Mouse (Mus musculus) adrenal gland, postnatal 25 days (tissue): Measurements from ENCODE around the gene Tifa. TPM values are rescaled to one million over a fixed set of nuclear protein-coding genes. Genes with fewer than 3 reads are reported as not detected.

ENCODE experiments used
- DNase-seq: peaks from one replicate; pipeline ENCODE4 v3.0.0; 2021; ENCODE audit warnings: mixed read lengths
- total RNA-seq: library from RNA; stranded (reverse); gene quantifications from 2 replicates; pipeline ENCODE4 v1.2.3, GENCODE M21; 2021

Gene Tifa
- total RNA-seq, 1 experiment from 2014 or later: 2.7 TPM

DNA sequence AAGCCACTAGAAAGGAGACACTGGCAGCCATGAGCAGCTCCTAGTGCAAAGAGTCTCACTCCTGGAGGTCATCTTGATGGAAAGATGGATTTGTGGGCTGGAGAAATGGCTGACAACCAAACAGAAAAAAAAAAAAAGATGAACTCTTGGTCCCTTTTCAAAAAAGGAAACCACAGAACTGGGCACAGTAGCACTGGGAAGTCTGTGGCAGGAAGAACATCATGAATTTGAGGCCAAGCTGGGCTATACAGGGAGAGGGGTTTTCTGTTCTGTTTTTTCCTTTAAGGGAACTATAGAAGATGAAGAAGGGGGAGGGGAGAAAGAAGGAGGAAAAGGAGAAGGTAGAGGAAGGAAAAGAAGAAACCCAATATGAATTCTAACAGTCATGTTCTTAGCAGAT, 2.6 kb upstream of the Tifa start:
- no peak for DNase-seq

DNA sequence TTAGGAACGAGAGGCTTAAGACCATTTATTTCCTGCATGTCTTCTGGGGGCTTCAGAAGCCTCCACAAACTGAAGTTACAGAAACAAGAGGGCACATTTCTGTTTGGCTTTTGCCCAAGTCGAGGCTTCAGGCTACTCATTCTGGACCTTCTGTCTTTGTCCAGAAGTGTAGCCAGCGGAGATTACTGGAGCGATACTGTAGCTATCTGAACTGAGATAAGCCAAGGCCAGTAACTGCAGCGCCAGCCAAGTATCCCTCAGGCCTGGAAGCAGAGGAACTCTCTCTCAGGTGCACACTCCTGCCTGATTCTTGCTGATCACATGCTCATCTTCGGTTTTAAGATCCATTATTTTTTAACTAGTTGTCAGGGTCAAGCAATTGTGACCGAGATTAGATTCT, 1.6 kb upstream of the Tifa start:
- DNase-seq: peak; percentile 7

DNA sequence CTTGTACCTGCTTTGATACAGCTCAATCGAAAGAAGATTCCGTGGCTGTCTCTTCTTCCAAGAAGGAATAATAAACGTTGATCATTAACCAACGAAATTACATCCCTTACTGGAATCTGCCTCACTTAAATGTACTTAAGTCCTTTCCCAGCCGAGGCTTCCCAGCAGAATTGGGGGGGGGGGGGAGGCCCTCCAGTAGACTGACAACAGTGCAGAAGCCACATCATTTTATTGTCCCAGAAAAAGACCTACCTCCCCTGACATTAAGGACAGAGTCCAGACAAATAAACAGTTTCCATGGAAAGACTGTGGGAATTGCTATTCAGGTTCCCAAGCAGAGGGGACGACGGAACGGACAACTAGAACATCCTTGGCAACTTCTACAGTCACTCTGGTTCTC, 686 bp upstream of the Tifa start:
- DNase-seq: no peak

DNA sequence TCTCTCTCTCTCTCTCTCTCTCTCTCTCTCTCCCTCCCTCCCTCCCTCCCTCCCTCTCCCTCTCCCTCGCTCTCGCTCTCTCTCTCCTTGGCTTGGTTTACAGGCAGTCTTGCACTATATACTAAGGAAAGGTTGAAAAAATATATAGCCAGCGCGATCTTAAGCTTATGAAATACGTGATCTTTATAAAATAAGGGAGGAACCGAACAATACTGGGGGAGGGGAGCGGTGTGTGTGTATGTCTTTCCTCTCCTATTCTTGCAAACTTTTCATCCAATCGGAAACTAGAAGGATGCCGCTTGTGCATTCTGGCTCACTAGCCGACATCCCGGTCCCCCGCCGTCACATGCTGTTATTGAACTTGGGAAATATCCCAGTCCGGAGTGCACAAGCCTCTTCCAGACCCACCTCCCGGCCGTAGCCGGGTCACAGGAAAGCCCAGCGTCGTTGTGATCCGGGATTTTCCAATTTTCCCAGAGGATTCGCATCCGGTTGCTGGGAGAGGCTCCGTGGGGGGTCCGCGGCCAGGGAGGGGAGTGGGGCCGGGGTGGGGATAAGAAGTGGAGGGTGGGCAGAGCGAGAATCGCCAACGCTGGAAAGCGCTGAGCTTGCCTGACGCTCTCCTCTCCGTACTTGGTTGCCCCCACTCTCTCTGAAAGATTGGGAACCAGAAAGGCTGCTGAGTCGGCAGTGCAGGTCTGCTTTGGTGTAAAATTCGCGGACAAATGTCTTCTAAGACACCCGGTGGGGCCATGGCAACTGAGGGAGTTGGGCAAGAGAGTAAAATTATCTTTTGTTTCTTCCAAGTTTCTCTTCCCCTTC, 840 bp downstream of the Tifa start:
- DNase-seq: peak; percentile 18

DNA sequence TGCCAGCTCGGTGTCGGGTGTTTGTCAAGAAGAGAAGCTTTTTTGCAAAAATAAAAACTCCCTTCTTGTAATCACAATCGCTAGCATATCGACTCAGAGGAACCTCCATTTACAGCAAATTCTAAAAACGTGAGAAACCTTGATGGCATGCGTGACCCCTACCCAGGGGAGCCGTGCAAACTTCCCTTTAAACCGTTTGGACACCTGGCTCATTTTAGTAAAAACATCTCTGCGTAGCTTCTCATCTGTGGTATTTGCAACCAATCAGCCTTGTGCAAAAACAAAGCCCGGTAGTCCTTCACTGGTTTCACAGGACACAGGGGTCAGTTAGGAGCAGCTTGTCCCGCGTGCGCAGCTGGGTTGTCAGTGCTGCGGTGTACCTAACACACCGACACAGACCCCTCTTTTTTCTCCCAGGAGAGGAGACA, 1.5 kb downstream of the Tifa start:
- DNase-seq: no peak

DNA sequence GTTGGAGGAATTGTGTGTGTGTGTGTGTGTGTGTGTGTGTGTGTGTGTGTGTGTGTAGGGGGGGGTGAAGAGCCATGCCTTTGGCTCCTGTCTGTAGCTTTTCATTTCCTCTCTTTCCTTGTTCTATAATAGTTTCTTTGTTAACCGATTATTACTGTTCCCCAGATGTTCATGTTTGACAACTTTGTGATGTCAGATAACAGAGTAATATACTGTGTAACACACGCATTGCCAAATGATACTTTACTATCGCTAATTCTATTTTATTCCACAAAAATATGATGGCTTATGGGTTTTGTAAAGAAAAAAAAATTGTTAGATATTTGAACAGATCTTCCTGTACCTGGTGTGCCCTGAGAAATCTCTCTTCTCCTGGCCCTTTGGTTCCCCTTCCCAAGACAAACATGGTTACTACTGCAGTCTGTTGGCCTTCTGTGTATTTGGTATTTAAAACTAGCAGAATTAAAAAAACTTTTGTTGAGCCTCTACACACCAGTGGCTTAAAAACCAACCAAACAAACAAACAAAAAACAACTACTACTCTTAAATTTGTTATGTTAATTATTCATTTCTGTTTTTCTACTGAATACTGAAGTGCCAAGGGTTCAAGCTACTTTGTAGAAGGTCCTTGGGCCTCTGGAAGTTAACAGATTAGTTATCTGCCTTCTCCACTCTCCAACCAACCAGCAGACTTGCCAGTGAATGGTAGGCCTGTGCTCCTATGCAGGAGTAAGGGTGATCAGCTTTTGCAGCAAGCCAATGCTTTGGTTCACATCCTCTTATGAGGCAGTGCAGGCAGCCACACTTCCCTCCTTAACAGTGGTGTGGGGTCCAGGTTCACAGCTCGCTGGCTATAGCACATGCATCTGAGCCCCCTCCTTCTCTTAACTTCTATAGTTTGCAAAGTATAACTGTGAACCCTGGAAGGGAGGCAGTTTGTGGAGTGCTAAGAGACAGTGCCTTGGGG, 2.3 kb downstream of the Tifa start:
- DNase-seq: no peak

DNA sequence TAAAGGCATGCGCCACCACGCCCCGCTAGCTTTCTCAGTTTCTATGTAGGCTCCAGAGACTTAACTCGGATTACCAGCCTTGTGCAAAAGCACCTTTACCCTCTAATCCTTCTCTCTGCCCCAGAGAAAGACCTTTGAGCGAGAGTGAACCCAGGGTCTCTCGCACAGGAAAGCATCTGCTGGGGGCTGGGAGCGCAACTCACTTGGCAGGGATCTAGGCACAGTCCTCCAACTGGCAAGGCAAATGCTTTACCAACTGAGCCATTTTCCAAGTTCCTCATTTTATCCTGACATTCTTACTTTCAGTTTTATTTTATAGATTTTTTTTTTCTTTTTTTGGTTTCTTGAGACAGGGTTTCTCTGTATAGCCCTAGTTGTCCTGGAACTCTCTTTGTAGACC, 3.4 kb downstream of the Tifa start:
- DNase-seq: no peak

DNA sequence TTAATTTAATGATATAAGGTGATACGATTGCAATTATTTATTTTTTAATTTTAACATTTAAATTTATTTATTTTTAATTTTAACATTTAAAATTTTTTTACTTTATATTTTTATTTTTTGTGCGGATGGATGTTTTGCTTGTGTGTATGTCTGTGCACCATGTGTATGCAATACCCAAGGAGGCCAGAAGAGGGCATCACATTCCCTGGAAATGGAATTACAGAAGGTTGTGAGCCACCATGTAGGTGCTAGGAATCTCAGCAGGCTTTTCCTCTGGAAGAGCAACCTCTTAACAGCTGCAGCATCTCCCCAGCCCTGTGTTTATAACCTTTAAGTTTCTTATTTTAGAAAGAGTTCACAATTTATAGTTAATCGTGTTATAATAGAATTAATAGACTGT, 6.2 kb downstream of the Tifa start:
- no peak for DNase-seq

DNA sequence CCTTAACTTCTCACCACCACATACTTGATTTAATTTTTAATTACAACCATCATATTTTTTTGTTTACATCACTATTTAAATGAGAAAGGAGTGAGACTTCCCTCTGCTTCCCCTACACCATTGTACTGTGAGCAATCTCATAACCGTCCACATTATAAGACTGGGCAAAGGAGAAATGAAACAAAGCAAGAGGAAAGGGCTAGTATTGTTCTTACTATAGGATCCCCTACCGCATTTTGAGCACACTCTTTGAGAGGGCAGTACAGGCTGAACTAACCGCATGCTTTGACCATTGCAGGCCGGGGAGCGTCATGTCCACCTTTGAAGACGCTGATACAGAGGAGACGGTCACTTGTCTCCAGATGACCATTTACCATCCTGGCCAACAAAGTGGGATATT, 6.7 kb downstream of the Tifa start:
- DNase-seq: no peak

DNA sequence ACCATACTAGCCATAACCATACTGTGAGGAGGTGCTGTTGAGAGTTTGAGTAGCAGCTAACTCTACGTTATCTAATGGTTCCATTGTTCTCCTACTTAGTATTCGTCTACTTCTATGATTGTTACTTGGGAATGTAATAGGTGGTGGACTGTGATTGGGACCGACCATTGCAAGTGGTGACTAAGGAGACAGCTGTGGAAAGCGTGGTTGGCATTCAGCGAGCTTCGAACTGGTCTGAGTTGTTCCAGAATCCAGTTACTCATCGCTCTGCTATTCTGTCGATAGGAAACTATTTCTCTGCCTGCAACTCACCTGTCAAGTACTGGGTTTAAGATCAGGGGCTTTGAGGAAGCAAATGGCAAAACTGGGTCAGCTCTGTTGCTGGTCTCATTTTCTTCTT, 11.6 kb downstream of the Tifa start:
- no peak for DNase-seq

DNA sequence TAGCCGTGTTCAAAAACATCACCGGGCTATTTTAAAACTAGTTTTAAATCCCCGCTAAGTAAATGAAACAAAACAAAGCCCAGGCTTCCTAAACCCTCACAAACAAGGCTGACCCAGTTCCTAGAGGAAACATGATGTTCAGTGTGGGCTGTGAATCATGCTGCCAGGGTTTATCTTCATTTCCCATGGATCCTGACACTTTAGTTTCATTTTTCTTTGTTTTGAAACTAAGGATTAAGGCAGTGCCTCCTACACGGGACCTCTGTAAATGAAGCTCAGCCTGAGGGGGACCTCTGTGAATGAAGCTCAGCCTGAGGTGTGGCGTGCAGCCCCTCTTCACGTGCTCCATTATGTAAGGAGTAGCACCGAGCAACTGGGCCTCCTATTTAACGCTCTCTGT, 13.2 kb downstream of the Tifa start:
- DNase-seq: no peak

DNA sequence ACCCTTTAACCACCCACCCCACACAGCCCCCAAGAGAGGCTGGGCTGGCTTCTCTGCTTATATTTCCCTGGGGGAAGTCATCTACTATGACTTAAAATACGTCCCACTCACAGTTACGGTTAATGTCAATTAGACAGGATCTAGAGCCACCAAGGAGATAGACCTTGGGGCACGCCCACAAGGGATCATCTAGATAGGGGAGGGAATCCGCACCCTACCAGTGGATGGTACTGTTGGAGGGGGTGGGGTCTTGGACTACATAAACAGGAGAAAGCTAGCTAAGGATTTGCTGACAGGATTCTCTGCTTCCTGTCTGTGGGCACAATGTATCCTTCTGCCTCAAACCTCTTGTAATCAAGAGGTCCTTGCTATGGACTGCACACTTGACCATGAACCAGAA, 14.8 kb downstream of the Tifa start:
- no peak for DNase-seq

DNA sequence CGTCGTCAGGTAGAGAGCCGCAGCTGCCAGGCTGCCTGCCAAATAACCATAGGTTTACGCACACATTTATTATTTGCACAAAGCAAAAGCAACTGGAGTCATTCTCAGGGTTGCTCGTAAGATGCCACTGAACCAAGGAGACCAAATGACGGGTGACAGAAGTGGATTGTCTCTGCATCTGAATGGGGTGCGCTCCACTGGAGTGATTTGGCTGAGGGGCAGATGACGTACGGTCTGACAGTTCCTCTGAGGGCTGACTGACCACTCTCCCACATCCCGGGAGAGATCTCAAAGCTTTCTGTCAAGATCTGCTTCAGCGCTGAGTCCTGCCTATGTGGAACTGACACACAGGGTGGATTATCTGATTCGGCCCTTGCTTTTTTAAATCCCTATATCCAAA, 15.5 kb downstream of the Tifa start:
- no peak for DNase-seq

DNA sequence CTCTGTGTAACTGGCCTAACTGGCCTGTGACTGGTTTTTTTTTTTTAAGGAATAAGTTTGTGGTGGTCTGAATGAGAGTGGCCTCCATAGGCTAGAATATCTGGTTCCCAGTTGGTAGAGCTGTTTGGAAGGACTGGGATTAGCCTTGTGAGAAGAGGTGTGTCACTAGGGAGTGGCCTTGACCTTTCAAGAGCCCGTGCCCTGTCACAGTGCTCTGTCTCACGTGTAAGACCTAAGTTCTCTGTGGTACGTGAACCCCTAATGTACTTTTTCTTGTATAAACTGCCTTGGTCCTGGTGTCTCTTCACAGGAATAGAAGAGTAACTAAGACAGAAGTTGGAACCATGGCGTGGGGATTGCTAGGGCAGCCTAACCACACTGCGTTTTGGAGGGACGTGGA, 16.4 kb downstream of the Tifa start:
- no peak for DNase-seq

DNA sequence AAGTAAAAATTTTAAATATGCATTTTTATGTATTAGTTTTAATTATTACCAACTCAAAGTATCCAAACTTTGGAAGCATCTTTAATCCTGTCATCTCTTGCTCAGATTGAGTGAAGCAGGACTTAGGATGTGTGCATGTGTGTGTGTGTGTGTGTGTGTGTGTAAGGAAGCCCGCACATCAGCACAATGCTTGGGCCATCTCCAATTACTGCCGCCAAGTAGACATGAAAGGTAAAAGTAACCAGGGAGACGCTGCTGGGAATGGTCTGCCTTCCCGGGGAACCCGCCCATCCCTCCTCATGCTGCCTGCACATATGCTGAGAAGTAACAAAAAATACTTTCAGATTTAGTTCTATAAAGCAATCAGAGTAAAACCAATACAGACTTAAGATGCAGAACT, 18.2 kb downstream of the Tifa start:
- no peak for DNase-seq

DNA sequence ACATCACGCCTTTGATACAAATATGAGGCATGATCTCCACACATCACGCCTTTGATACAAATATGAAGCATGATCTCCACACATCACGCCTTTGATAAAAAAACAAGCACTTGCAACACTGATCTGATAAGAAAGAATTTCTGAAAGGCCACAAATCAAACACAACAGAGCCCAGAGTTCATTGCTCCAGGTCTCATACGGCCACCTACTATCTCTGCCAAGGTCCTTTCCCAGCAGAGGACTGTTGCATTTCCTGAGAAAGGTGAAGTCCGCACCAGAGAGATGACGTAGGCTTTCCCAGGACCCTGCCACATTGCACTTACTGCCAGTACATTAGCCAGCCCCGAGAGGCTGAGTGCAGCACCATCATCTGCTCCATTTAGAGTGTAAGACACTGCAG, 19.5 kb downstream of the Tifa start:
- DNase-seq: no peak

DNA sequence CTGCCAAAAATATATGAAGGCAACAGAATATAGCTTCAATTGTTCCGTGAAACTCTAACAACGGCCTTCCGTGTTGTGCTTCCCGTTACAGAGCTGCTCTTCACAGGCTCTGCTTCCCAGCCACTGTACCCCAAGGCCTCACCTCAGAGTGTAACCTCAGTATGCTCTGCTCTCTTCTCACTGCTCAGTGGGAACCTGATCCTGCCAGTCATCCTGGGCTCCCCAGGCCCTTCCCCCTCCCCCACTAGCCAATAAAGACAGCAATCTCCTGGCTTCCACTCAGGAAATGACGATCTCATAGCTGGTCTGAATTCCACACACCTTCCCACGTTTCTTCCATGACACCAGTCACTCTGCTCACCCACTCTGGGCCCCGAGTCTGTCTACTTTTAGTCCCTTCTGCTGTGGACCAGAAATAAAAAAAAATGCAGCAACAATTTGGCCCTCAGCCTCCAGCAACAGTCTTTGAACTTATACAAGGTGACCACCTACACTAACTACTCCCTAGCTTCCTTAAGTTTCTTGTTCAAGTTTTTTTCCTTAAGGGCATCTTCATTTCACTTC, 27.6 kb downstream of the Tifa start:
- DNase-seq: no peak

DNA sequence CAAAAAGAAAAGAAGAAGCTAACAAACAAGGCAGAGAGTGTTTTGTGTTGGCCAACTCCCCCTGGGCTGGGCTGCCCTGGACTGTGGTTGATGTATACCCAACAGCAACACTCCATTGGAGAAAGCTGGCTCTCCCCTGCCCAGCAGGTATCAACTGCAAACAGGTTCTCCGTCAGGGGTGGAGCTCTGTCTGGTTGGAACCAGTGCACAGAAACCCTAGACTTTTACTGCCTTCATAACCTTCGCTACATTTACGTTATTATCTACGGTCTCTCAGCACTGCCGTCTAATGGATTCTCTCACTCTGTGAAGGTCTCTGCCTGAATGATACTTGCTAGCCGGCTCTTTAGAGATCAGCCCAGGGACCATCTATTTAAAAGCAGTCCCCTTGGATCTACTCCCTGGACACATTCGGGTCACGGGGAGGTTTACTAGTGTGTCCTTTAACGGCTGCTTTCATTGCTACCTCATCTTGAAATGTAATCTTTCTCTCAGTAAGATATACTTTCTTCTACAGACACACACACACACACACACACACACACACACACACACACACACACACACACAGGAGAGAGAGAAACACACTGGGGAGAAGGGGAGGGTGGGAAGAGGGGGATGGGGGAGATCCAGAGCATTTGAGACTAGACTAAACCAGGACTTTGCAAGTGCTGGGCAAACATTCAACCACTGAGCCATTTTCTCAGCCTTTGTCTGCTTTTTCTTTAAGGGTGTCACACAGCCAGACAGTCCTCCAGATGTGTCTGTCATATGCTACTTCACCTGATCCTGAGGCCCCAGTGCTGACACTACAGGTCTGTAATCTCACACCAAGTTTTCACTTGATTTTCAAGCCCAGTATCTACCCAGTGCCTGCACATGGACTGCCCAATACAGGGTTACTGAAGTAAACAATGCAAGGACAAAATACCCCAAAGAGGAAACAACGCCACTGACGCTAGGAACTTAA, 29.4 kb downstream of the Tifa start:
- no peak for DNase-seq

DNA sequence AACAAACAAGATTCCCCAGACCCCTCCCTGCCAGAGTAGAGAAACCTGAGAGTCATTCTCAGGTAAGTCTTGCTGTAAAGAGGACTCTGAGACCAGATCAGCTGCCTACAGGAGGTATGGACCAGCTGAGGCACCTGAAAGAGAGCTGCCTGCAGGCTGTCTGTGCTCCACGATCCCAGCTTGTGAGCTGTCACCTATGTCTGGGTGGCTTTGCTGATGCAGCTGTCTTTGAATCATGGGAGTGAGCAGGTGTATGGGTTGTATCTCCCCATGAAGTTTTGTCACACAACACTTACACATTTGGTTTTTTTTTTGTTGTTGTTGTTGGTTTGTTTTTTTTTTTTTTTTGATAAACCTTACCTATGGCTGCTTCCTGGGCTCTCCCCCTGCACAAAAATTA, 30.8 kb downstream of the Tifa start:
- DNase-seq: no peak

DNA sequence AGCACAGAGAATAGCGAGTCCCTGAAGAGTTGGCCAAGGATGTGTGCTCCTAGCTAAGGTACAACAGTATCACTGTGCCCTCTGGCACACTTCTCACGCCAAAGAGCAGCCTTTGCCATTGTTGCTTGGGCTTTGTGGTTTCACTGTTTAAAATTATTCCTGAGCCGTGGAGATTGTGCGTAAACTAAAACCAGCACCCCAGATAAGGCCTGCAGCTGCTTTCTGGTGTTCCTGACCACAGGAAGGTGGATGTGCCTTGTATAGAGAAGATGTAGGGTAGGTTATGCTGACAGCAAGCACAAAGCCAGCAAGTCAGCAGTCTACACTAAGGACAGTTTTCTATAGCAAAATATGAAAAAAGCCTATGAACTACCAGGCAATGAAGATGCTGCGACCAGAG, 31.6 kb downstream of the Tifa start:
- no peak for DNase-seq

DNA sequence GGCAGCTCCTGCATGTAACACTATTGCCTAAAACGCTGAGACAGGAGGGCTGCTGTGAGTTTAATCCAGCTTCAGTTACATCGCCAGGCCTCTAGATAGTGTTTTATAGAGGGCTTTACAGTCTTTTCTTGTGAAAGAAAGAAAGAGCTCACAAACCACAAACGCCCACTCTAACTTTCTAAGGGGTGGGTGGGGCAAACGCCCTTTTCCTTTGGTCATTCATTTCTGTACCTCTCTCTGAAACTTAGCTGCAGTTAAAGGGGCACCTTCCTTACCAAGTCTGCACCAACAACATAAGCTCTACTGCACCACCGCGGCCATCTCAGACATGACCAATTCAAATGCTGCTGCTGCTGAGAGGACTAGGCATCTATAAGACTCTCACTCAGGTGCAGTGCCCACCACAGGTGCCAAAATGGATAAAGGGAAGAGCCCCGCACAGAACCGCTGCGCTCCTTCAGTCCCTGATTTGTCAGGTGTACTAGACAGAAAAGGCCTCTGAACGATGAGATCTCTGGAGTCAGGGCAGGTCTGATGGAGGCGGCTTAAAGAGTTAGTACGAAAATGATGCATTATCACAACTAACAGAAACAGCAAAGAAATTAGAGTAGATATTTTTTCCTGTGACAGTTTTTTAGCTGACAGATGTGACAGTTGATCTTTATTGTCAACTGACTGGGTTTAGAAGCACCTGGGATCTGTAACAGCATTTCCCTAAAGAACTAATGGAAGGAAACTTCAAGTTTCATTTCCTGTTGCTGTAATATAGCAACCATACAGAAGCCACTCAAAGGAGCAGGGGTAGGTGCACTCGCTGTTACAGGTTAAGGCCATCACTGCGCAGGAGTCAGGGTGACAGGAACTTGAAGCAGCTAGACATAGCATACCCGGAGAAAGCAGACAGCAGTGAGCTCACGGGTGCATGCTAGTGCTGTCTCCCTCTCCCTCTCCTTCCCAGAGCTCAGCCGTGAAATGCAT, 34.6 kb downstream of the Tifa start:
- DNase-seq: no peak
